ENCODE assay signal across 9 mouse cellular contexts in genomic region chr4:88309676-88310075, GRCm38 (mm10).
DNase-seq lines count a peak whose midpoint lies in the region; ATAC-seq and TF ChIP-seq lines count a peak whose summit lies in the region.
"Had no signal": no experiment of that assay in that cellular context is flagged by ENCODE, and none has a peak within 500 bp of the region (broad histone marks: within the 10 kb centered on the region; RNA-seq: fewer than 3 reads in every experiment).

No protein-coding gene starts in this region.

- peak; percentile 65 for TF ChIP-seq CTCF in heart, postnatal 0 days (IDR thresholded peaks at IDR 0.05; ENCODE audit: low read depth)
- TF ChIP-seq CTCF in thymus, adult 2 months (IDR thresholded peaks at IDR 0.05; ENCODE audit: borderline replicate concordance, control insufficient read depth, extremely low read depth, insufficient read depth, low read length, poor library complexity), result no peak
- peak; percentile 85 for TF ChIP-seq CTCF in layer of hippocampus, adult 2 months (conservative IDR thresholded peaks at IDR 0.05)

- H3K9ac ChIP-seq in heart, postnatal 0 days (replicated peaks; ENCODE audit: low read depth, low read length), result no peak overlapping the region
- H3K9ac ChIP-seq: limb, embryonic 15.5 days had no signal

- H3K9me3 ChIP-seq in heart, postnatal 0 days (replicated peaks; ENCODE audit: control insufficient read depth, low read length), result no peaks in the 10 kb centered on the region
- H3K9me3 ChIP-seq: limb, embryonic 15.5 days had no signal

- no peak overlapping the region for H3K4me3 ChIP-seq in heart, postnatal 0 days (ENCODE audit: low read depth, low read length)
- no peak overlapping the region for H3K4me3 ChIP-seq in thymus, adult 2 months (ENCODE audit: control insufficient read depth, insufficient read depth, low read length)
- H3K4me3 ChIP-seq in layer of hippocampus, adult 2 months, result no peak overlapping the region
- H3K4me3 ChIP-seq: limb, embryonic 15.5 days had no signal

- no peak for TF ChIP-seq POLR2A in thymus, adult 2 months (IDR thresholded peaks at IDR 0.05; ENCODE audit: control insufficient read depth, extremely low read depth, insufficient read depth, low read length, poor library complexity)

- ATAC-seq in heart, postnatal 0 days (ENCODE audit: insufficient read depth, low read depth), result no peak

- H3K4me1 ChIP-seq in heart, postnatal 0 days (ENCODE audit: control insufficient read depth, insufficient read depth), result no peaks in the 10 kb centered on the region
- no peaks in the 10 kb centered on the region for H3K4me1 ChIP-seq in thymus, adult 2 months (replicated peaks; ENCODE audit: control insufficient read depth, insufficient read depth, low read length)
- H3K4me1 ChIP-seq: limb, embryonic 15.5 days had no signal

- TF ChIP-seq EP300 in heart, postnatal 0 days (IDR thresholded peaks at IDR 0.05; ENCODE audit: low read depth), result no peak

- WGBS in heart, postnatal 0 days, result 48% methylated on average over 2 of the region's 2 CpGs
- 44% methylated on average over 2 of the region's 2 CpGs for WGBS in thymus, adult 2 months

- no peak overlapping the region for H3K4me2 ChIP-seq in heart, postnatal 0 days (ENCODE audit: low read depth, low read length)
- H3K4me2 ChIP-seq: limb, embryonic 15.5 days had no signal

- H3K27ac ChIP-seq in heart, postnatal 0 days (ENCODE audit: low read depth), result no peak overlapping the region
- H3K27ac ChIP-seq in thymus, adult 2 months (ENCODE audit: control insufficient read depth, insufficient read depth, low read length), result no peak overlapping the region
- no peak overlapping the region for H3K27ac ChIP-seq in layer of hippocampus, adult 2 months
- H3K27ac ChIP-seq: limb, embryonic 15.5 days had no signal

- H3K36me3 ChIP-seq in heart, postnatal 0 days (replicated peaks; ENCODE audit: control insufficient read depth, insufficient read depth, low read length), result no peaks in the 10 kb centered on the region
- no peaks in the 10 kb centered on the region for H3K36me3 ChIP-seq in thymus, adult 2 months (ENCODE audit: control insufficient read depth, insufficient read depth, low read length)
- H3K36me3 ChIP-seq: limb, embryonic 15.5 days had no signal

- peak; percentile 27 for DNase-seq in heart, postnatal 0 days (ENCODE audit: low spot score)
- no peak for DNase-seq in heart, adult 11 months
- peak; percentile 32 for DNase-seq in thymus, adult 2 months
- DNase-seq in thymus, adult 18-20 months, result no peak
- DNase-seq in cerebellum, postnatal 25 days, result peak; percentile 31 to 64
- DNase-seq in layer of hippocampus, adult 2 months (ENCODE audit: low spot score in 2 of 2), result peak; percentile 27 to 55
- DNase-seq in spleen, postnatal 36 days (ENCODE audit: low spot score in 2 of 2), result peak; percentile 12 to 16
- DNase-seq in left cerebral cortex, adult 11 months (ENCODE audit: low spot score), result no peak

- H3K27me3 ChIP-seq in heart, postnatal 0 days (ENCODE audit: control insufficient read depth, insufficient read depth, low read length), result no peaks in the 10 kb centered on the region
- no peaks in the 10 kb centered on the region for H3K27me3 ChIP-seq in thymus, adult 2 months (ENCODE audit: control insufficient read depth, insufficient read depth, low read length)
- H3K27me3 ChIP-seq: limb, embryonic 15.5 days had no signal

Comparison
In these comparisons a context has a peak if more than half of its experiments do, and no peak if none do; other contexts are left out.
1. DNase-seq: peak in heart, postnatal 0 days (single experiment), thymus, adult 2 months (single experiment), cerebellum, postnatal 25 days (2 of 2), layer of hippocampus, adult 2 months (2 of 2) and spleen, postnatal 36 days (2 of 2); none in heart, adult 11 months (single experiment), thymus, adult 18-20 months (0 of 2) and left cerebral cortex, adult 11 months (single experiment).